12 mouse cellular contexts compared by ENCODE assay signal in the genomic region with DNA sequence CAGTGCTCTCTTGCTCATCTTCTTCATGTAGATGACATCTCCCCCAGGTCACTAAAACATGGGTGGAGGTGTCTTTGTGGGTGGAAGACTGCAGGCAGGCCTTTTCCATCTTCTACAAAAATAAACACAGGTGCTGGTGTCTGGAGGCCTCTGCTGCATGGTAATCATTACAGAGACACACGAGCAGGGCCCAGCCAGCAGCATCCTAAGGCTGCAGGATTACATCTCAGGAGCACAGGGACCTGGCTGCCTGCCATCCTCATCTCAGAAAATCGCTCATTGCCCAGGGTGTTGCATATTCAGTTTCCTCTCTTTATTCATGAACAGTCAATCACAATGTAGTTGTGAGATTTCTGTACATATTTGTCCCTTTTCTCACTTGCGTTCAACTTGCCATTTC. TPM values are rescaled to one million over a fixed set of nuclear protein-coding genes. Genes with fewer than 3 reads are reported as not detected.
DNase-seq lines count a peak whose midpoint lies in the region; ATAC-seq and TF ChIP-seq lines count a peak whose summit lies in the region.
"Had no signal": no experiment of that assay in that cellular context is flagged by ENCODE, and none has a peak within 500 bp of the region (broad histone marks: within the 10 kb centered on the region; RNA-seq: fewer than 3 reads in every experiment).

No protein-coding gene starts in this region.

- 41% methylated on average over 3 of the region's 3 CpGs for WGBS in intestine, embryonic 15.5 days
- 55% methylated on average over 3 of the region's 3 CpGs for WGBS in intestine, postnatal 0 days
- 54% methylated on average over 3 of the region's 3 CpGs for WGBS in midbrain, embryonic 14.5 days
- WGBS in midbrain, embryonic 11.5 days, result 73% methylated on average over 3 of the region's 3 CpGs
- WGBS in stomach, embryonic 16.5 days, result 44% methylated on average over 3 of the region's 3 CpGs

- no peaks in the 10 kb centered on the region for H3K4me1 ChIP-seq in intestine, embryonic 15.5 days (replicated peaks)
- no peaks in the 10 kb centered on the region for H3K4me1 ChIP-seq in intestine, postnatal 0 days (replicated peaks; ENCODE audit: control insufficient read depth, insufficient read depth, low read length)
- no peaks in the 10 kb centered on the region for H3K4me1 ChIP-seq in midbrain, embryonic 14.5 days (ENCODE audit: control insufficient read depth, insufficient read depth, low read length)
- H3K4me1 ChIP-seq in midbrain, embryonic 11.5 days (ENCODE audit: control insufficient read depth, insufficient read depth, low read length), result no peaks in the 10 kb centered on the region
- no peaks in the 10 kb centered on the region for H3K4me1 ChIP-seq in stomach, embryonic 16.5 days (ENCODE audit: control insufficient read depth, insufficient read depth, low read length)
- H3K4me1 ChIP-seq: megakaryocyte, embryonic 14.5 days; neural tube, embryonic 13.5 days had no signal

- no peaks in the 10 kb centered on the region for H3K9me3 ChIP-seq in intestine, embryonic 15.5 days
- no peaks in the 10 kb centered on the region for H3K9me3 ChIP-seq in intestine, postnatal 0 days (ENCODE audit: control insufficient read depth)
- H3K9me3 ChIP-seq in midbrain, embryonic 14.5 days (ENCODE audit: control insufficient read depth, low read length), result no peaks in the 10 kb centered on the region
- no peaks in the 10 kb centered on the region for H3K9me3 ChIP-seq in midbrain, embryonic 11.5 days (ENCODE audit: control insufficient read depth, low read length)
- H3K9me3 ChIP-seq in stomach, embryonic 16.5 days (replicated peaks; ENCODE audit: control insufficient read depth, low read length), result no peaks in the 10 kb centered on the region
- H3K9me3 ChIP-seq: megakaryocyte, embryonic 14.5 days; neural tube, embryonic 13.5 days had no signal

- H3K36me3 ChIP-seq in intestine, embryonic 15.5 days, result no peaks in the 10 kb centered on the region
- no peaks in the 10 kb centered on the region for H3K36me3 ChIP-seq in intestine, postnatal 0 days (ENCODE audit: control insufficient read depth, insufficient read depth)
- no peaks in the 10 kb centered on the region for H3K36me3 ChIP-seq in midbrain, embryonic 14.5 days (ENCODE audit: control insufficient read depth, insufficient read depth, low read length)
- H3K36me3 ChIP-seq in midbrain, embryonic 11.5 days (ENCODE audit: control insufficient read depth, insufficient read depth, low read length), result no peaks in the 10 kb centered on the region
- H3K36me3 ChIP-seq in stomach, embryonic 16.5 days (ENCODE audit: control insufficient read depth, insufficient read depth, low read length), result no peaks in the 10 kb centered on the region
- H3K36me3 ChIP-seq: neural tube, embryonic 13.5 days had no signal

- ATAC-seq in intestine, embryonic 15.5 days, result peak; percentile 41; the same call in 1 of the 2 replicates
- no peak for ATAC-seq in intestine, postnatal 0 days
- ATAC-seq in midbrain, embryonic 14.5 days (ENCODE audit: low FRiP score, low TSS enrichment), result no peak
- ATAC-seq in midbrain, embryonic 11.5 days (ENCODE audit: low FRiP score), result no peak
- ATAC-seq in stomach, embryonic 16.5 days (ENCODE audit: insufficient read depth, low FRiP score), result no peak

- H3K27ac ChIP-seq in intestine, embryonic 15.5 days, result peak overlapping the region; percentile 54; the same call in 1 of the 2 replicates
- no peak overlapping the region for H3K27ac ChIP-seq in intestine, postnatal 0 days (ENCODE audit: low read depth, low read length)
- no peak overlapping the region for H3K27ac ChIP-seq in midbrain, embryonic 14.5 days (replicated peaks; ENCODE audit: low read depth, low read length)
- no peak overlapping the region for H3K27ac ChIP-seq in midbrain, embryonic 11.5 days (ENCODE audit: low read depth, low read length)
- peak overlapping the region; percentile 10; the same call in 1 of the 2 replicates for H3K27ac ChIP-seq in stomach, embryonic 16.5 days (ENCODE audit: low read length)
- H3K27ac ChIP-seq: heart, adult 2 months; neural tube, embryonic 13.5 days had no signal

- H3K27me3 ChIP-seq in intestine, embryonic 15.5 days (replicated peaks), result no peaks in the 10 kb centered on the region
- H3K27me3 ChIP-seq in intestine, postnatal 0 days (replicated peaks; ENCODE audit: control insufficient read depth, insufficient read depth, low read length), result no peaks in the 10 kb centered on the region
- no peaks in the 10 kb centered on the region for H3K27me3 ChIP-seq in midbrain, embryonic 14.5 days (ENCODE audit: control insufficient read depth, insufficient read depth, low read length)
- H3K27me3 ChIP-seq in midbrain, embryonic 11.5 days (ENCODE audit: control insufficient read depth, insufficient read depth, low read length), result no peaks in the 10 kb centered on the region
- no peaks in the 10 kb centered on the region for H3K27me3 ChIP-seq in stomach, embryonic 16.5 days (ENCODE audit: control insufficient read depth, insufficient read depth, low read length)
- H3K27me3 ChIP-seq: megakaryocyte, embryonic 14.5 days; neural tube, embryonic 13.5 days had no signal

- peak; percentile 20 to 33 for DNase-seq in cerebellum, postnatal 14 days
- DNase-seq in cerebellum, postnatal 36 days, result no peak
- DNase-seq in midbrain, embryonic 14.5 days, result peak; percentile 72
- DNase-seq in midbrain, embryonic 11.5 days (ENCODE audit: low spot score, missing footprints), result no peak
- no peak for DNase-seq in layer of hippocampus, adult 9-10 months (ENCODE audit: low spot score)
- DNase-seq: heart, adult 2 months; lung, adult 18-20 months had no signal

- no peak for TF ChIP-seq CTCF in intestine, postnatal 0 days (IDR thresholded peaks at IDR 0.05; ENCODE audit: low read depth)

- H3K4me2 ChIP-seq in intestine, embryonic 15.5 days (replicated peaks), result no peak overlapping the region
- H3K4me2 ChIP-seq in intestine, postnatal 0 days (replicated peaks; ENCODE audit: low read depth), result no peak overlapping the region
- H3K4me2 ChIP-seq in midbrain, embryonic 14.5 days (ENCODE audit: low read length), result no peak overlapping the region
- no peak overlapping the region for H3K4me2 ChIP-seq in midbrain, embryonic 11.5 days
- H3K4me2 ChIP-seq in stomach, embryonic 16.5 days (ENCODE audit: low read depth, low read length), result no peak overlapping the region
- H3K4me2 ChIP-seq: neural tube, embryonic 13.5 days had no signal

- H3K9ac ChIP-seq in intestine, embryonic 15.5 days, result no peak overlapping the region
- H3K9ac ChIP-seq in intestine, postnatal 0 days (ENCODE audit: low read depth, low read length), result no peak overlapping the region
- no peak overlapping the region for H3K9ac ChIP-seq in midbrain, embryonic 14.5 days (replicated peaks; ENCODE audit: low read length)
- H3K9ac ChIP-seq in midbrain, embryonic 11.5 days (ENCODE audit: low read length), result no peak overlapping the region
- H3K9ac ChIP-seq in stomach, embryonic 16.5 days (ENCODE audit: low read length), result no peak overlapping the region
- H3K9ac ChIP-seq: neural tube, embryonic 13.5 days had no signal

- no peak overlapping the region for H3K4me3 ChIP-seq in intestine, embryonic 15.5 days (replicated peaks)
- no peak overlapping the region for H3K4me3 ChIP-seq in intestine, postnatal 0 days (ENCODE audit: low read depth, low read length)
- no peak overlapping the region for H3K4me3 ChIP-seq in midbrain, embryonic 14.5 days (replicated peaks; ENCODE audit: low read depth, low read length)
- no peak overlapping the region for H3K4me3 ChIP-seq in midbrain, embryonic 11.5 days (ENCODE audit: low read depth, low read length)
- H3K4me3 ChIP-seq in stomach, embryonic 16.5 days (replicated peaks; ENCODE audit: low read length), result no peak overlapping the region
- H3K4me3 ChIP-seq: heart, adult 2 months; megakaryocyte, embryonic 14.5 days; neural tube, embryonic 13.5 days had no signal

RNA-seq across cellular contexts. Expression of gene Cobl, which starts 56.5 kb away (rescaled TPM):
- 9.0 and 9.3 TPM in 2 replicates for polyA plus RNA-seq in intestine, embryonic 15.5 days (2015; fragmentation: Nextera tagmentation; extraction: Ambion mirVana)
- polyA plus RNA-seq in intestine, postnatal 0 days (2015; fragmentation: Nextera tagmentation; extraction: Ambion mirVana), result 6.3 and 8.5 TPM in 2 replicates
- 10.4 and 13.1 TPM in 2 replicates for polyA plus RNA-seq in midbrain, embryonic 14.5 days (2014; fragmentation: Nextera tagmentation; extraction: Ambion mirVana)
- polyA plus RNA-seq in midbrain, embryonic 11.5 days (2014; fragmentation: Nextera tagmentation; extraction: Ambion mirVana), result 1.6 and 3.4 TPM in 2 replicates
- polyA plus RNA-seq in stomach, embryonic 16.5 days (2015; fragmentation: Nextera tagmentation; extraction: Ambion mirVana), result 6.6 and 15.4 TPM in 2 replicates

Comparison
In these comparisons a context has a peak if more than half of its experiments do, and no peak if none do; other contexts are left out.
1. DNase-seq: peak in cerebellum, postnatal 14 days (2 of 2) and midbrain, embryonic 14.5 days (single experiment); none in cerebellum, postnatal 36 days (0 of 2), midbrain, embryonic 11.5 days (single experiment) and layer of hippocampus, adult 9-10 months (single experiment).
2. H3K27ac ChIP-seq: peak in intestine, embryonic 15.5 days (single experiment) and stomach, embryonic 16.5 days (single experiment); none in intestine, postnatal 0 days (single experiment), midbrain, embryonic 14.5 days (single experiment) and midbrain, embryonic 11.5 days (single experiment).